Mouse (Mus musculus): ENCODE data around the gene Pitpna. TPM values are rescaled to one million over a fixed set of nuclear protein-coding genes. Genes with fewer than 3 reads are reported as not detected.

The Pitpna gene
- total and polyA plus RNA-seq, 2 experiments from 2014 or later, result 90.7 to 109 TPM

DNA sequence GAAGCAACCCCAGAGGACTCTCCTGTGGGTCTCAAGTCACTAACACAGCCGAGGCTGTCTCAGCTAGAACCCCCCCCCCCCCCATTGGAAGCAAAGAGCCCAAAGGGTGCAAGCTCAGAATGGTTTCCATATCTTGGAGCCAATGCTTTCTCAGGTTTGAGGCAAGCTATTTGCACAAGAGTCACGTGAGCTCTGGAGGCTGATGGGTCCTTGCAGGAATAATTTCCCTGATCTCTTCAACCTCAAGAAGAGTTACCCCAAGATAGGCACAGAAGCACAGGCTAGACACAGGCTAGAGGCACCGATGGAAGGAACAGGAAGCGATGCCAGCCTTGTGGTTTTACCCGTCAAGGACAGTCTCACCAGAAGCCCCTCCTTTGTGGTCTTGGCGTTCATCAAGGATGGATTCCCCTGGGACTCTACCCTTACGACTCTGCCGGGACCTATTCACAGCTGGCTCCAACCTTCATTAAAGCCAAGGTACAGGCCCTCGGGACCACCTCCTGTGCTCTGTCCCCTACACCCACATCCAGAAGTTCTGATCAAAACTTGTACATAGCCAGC is 12.3 kb upstream of the Pitpna start:
- DNase-seq (ENCODE audit: low spot score), result no peak
- no peaks in the 10 kb centered on the region for H3K27me3 ChIP-seq (ENCODE audit: insufficient read depth, low read length)
- 77% methylated on average over 9 of the region's 9 CpGs for WGBS
- H3K27ac ChIP-seq, result no peak overlapping the region
- H3K9ac ChIP-seq (replicated peaks; ENCODE audit: low read length), result no peak overlapping the region
- H3K36me3 ChIP-seq (ENCODE audit: insufficient read depth, low read length), result no peaks in the 10 kb centered on the region
- no peak for ATAC-seq
- no peak overlapping the region for H3K4me2 ChIP-seq (ENCODE audit: low read depth, low read length)
- H3K4me1 ChIP-seq (ENCODE audit: insufficient read depth, low read length), result peaks cover 13% of the 10 kb centered on the region; the same call in 1 of the 2 replicates
- no peak overlapping the region for H3K4me3 ChIP-seq (ENCODE audit: low read length)
- TF ChIP-seq CTCF (IDR thresholded peaks at IDR 0.05; ENCODE audit: low read depth), result no peak
- no peaks in the 10 kb centered on the region for H3K9me3 ChIP-seq (ENCODE audit: low read length)

DNA sequence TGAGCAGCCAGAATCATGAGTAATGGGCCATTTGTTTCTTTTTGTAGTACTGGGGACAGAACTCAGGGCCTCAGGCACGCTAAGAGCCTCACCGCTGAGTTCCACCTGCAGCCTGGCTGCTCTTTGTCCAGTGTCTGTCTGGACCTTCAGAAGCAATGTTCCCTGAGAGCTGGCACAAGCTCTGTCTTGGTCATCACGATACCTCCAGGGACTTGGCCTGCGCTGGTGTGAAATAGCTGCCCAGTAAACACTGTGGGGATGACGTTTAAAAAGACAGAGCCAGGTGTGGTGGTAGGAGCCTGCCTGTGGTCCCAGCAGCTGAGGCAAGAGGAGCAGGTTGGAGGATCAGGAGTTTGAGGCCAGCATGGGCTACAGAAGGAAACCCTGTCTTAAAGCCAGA is 9.3 kb upstream of the Pitpna start:
- no peak overlapping the region for H3K9ac ChIP-seq (replicated peaks; ENCODE audit: low read length)
- WGBS, result 81% methylated on average over 5 of the region's 5 CpGs
- H3K4me2 ChIP-seq (ENCODE audit: low read depth, low read length), result no peak overlapping the region
- H3K4me3 ChIP-seq (ENCODE audit: low read length), result no peak overlapping the region
- DNase-seq (ENCODE audit: low spot score), result no peak
- no peaks in the 10 kb centered on the region for H3K27me3 ChIP-seq (ENCODE audit: insufficient read depth, low read length)
- no peak for TF ChIP-seq CTCF (IDR thresholded peaks at IDR 0.05; ENCODE audit: low read depth)
- no peaks in the 10 kb centered on the region for H3K36me3 ChIP-seq (ENCODE audit: insufficient read depth, low read length)
- H3K9me3 ChIP-seq (ENCODE audit: low read length), result no peaks in the 10 kb centered on the region
- no peak for ATAC-seq
- no peaks in the 10 kb centered on the region for H3K4me1 ChIP-seq (ENCODE audit: insufficient read depth, low read length)
- H3K27ac ChIP-seq, result no peak overlapping the region

- H3K9ac ChIP-seq (replicated peaks; ENCODE audit: low read length), result no peak overlapping the region
- ATAC-seq (no peak), DNase-seq (ENCODE audit: low spot score) (no peak)
- H3K4me2 ChIP-seq (ENCODE audit: low read depth, low read length), result no peak overlapping the region
- H3K36me3 ChIP-seq (ENCODE audit: insufficient read depth, low read length), result no peaks in the 10 kb centered on the region
- H3K9me3 ChIP-seq (ENCODE audit: low read length), result no peaks in the 10 kb centered on the region
- H3K27ac ChIP-seq, result no peak overlapping the region
- no peak overlapping the region for H3K4me3 ChIP-seq (ENCODE audit: low read length)
- no peaks in the 10 kb centered on the region for H3K27me3 ChIP-seq (ENCODE audit: insufficient read depth, low read length)
- TF ChIP-seq CTCF (IDR thresholded peaks at IDR 0.05; ENCODE audit: low read depth), result no peak
- no peaks in the 10 kb centered on the region for H3K4me1 ChIP-seq (ENCODE audit: insufficient read depth, low read length)
- 93% methylated on average over 7 of the region's 7 CpGs for WGBS
These were observed 6.3 kb upstream of the Pitpna start for GRCm38 (mm10) chr11:75581495-75582149.

- 69% methylated on average over 2 of the region's 2 CpGs for WGBS
- no peak for TF ChIP-seq CTCF (IDR thresholded peaks at IDR 0.05; ENCODE audit: low read depth)
- DNase-seq (ENCODE audit: low spot score), result no peak
- H3K9ac ChIP-seq (replicated peaks; ENCODE audit: low read length), result no peak overlapping the region
- H3K9me3 ChIP-seq (ENCODE audit: low read length), result no peaks in the 10 kb centered on the region
- H3K4me2 ChIP-seq (ENCODE audit: low read depth, low read length), result no peak overlapping the region
- H3K27me3 ChIP-seq (ENCODE audit: insufficient read depth, low read length), result no peaks in the 10 kb centered on the region
- ATAC-seq, result no peak
- no peak overlapping the region for H3K27ac ChIP-seq
- H3K4me3 ChIP-seq (ENCODE audit: low read length), result no peak overlapping the region
- no peaks in the 10 kb centered on the region for H3K36me3 ChIP-seq (ENCODE audit: insufficient read depth, low read length)
- no peaks in the 10 kb centered on the region for H3K4me1 ChIP-seq (ENCODE audit: insufficient read depth, low read length)
These were observed 4.4 kb upstream of the Pitpna start for GRCm38 (mm10) chr11:75583521-75583920.

DNA sequence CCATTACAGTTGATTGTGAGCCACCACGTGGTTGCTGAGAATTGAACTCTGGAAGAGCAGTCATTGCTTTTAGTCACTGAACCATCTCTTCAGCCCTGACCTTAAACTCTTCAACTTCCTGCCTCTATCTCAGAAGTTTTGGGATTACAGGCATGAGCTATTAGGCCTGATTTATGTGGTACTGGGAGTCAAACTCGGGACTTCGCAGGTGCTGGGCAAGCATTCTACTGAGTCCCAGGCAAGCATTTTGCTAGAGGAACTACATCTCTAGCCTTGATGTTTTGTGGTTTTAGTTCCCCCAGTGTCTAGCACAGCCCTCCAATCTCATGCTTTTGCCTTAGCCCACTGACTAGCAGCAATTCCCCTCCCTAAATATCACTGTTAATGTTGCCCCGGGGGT is 2.8 kb upstream of the Pitpna start:
- no peak for TF ChIP-seq CTCF (IDR thresholded peaks at IDR 0.05; ENCODE audit: low read depth)
- no peak for ATAC-seq
- H3K9me3 ChIP-seq (ENCODE audit: low read length), result no peaks in the 10 kb centered on the region
- H3K36me3 ChIP-seq (ENCODE audit: insufficient read depth, low read length), result no peaks in the 10 kb centered on the region
- peaks cover 12% of the 10 kb centered on the region for H3K4me1 ChIP-seq (ENCODE audit: insufficient read depth, low read length)
- no peak overlapping the region for H3K4me3 ChIP-seq (ENCODE audit: low read length)
- H3K27me3 ChIP-seq (ENCODE audit: insufficient read depth, low read length), result no peaks in the 10 kb centered on the region
- H3K4me2 ChIP-seq (ENCODE audit: low read depth, low read length), result no peak overlapping the region
- no peak overlapping the region for H3K27ac ChIP-seq
- H3K9ac ChIP-seq (replicated peaks; ENCODE audit: low read length), result no peak overlapping the region
- WGBS, result 85% methylated on average over 4 of the region's 4 CpGs
- DNase-seq (ENCODE audit: low spot score), result no peak

GRCm38 (mm10) chr11:75585978-75586377 is 1.9 kb upstream of the Pitpna start:
- Histone ChIP-seq H3K4me3 (ENCODE audit: low read length) (no peak overlapping the region), H3K27ac (no peak overlapping the region), H3K36me3 (ENCODE audit: insufficient read depth, low read length) (no peaks in the 10 kb centered on the region), H3K4me2 (ENCODE audit: low read depth, low read length) (no peak overlapping the region), H3K27me3 (ENCODE audit: insufficient read depth, low read length) (no peaks in the 10 kb centered on the region), H3K4me1 (ENCODE audit: insufficient read depth, low read length) (peaks cover 14% of the 10 kb centered on the region), H3K9me3 (ENCODE audit: low read length) (no peaks in the 10 kb centered on the region), H3K9ac (replicated peaks; ENCODE audit: low read length) (no peak overlapping the region)
- DNase-seq (ENCODE audit: low spot score) (no peak), ATAC-seq (no peak)
- 85% methylated on average over 5 of the region's 5 CpGs for WGBS
- no peak for TF ChIP-seq CTCF (IDR thresholded peaks at IDR 0.05; ENCODE audit: low read depth)

DNA sequence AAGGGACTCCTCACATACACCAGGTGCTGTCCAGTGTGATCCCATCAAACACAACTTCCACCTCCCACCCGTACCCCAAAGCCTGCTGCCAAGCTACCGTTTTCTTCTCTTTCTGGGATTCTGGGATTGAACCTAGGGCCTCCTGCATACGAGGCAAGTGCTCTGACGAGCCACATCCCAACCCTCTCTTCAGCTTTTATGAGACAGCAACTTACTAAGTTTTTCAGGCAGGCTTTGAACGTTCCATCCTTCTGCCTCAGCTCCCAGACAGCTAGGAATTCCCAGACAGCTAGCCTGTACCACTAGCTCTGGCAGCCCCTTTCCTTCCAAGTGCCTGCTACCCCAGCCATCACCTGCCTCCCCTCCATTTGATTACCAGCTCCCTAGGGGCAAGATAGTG is 934 bp upstream of the Pitpna start:
- Histone ChIP-seq H3K27ac (peak overlapping the region; percentile 88; the same call in 1 of the 2 replicates), H3K27me3 (ENCODE audit: insufficient read depth, low read length) (no peaks in the 10 kb centered on the region), H3K9me3 (ENCODE audit: low read length) (no peaks in the 10 kb centered on the region), H3K4me2 (ENCODE audit: low read depth, low read length) (no peak overlapping the region), H3K9ac (replicated peaks; ENCODE audit: low read length) (no peak overlapping the region), H3K4me1 (ENCODE audit: insufficient read depth, low read length) (peaks cover 14% of the 10 kb centered on the region), H3K36me3 (ENCODE audit: insufficient read depth, low read length) (no peaks in the 10 kb centered on the region), H3K4me3 (ENCODE audit: low read length) (no peak overlapping the region)
- ATAC-seq (no peak), DNase-seq (ENCODE audit: low spot score) (no peak)
- WGBS, result 81% methylated on average over 5 of the region's 5 CpGs
- no peak for TF ChIP-seq CTCF (IDR thresholded peaks at IDR 0.05; ENCODE audit: low read depth)

All from hindbrain, postnatal 0 days (tissue).